Mouse (Mus musculus) adrenal gland (tissue): ENCODE results near the gene Card14.
"Not testable (repeated sequence)": the region's sequence is repeated elsewhere in the genome, so short reads cannot be mapped to it uniquely, and the experiment has no call there.

Experiments
- intact Hi-C: fragments of 180-260 bp; cut with DNase I; formaldehyde crosslinking; loops from one replicate; pipeline ENCODE4 v1.15.1; 2025

Gene Card14

GRCm38 (mm10) chr11:119354798-119355442, 47.4 kb downstream of the Card14 start:
- intact Hi-C loops = loop anchor here (5.0 kb wide), 1 partner anchor 37 kb away; the partner anchor contains the start of gene Rnf213

GRCm38 (mm10) chr11:119355443-119356385, 48.1 kb downstream of the Card14 start, which contains the start of the genes Sgsh and Slc26a11:
Gene Sgsh (minus strand): TSS chr11:119355536.
Gene Slc26a11 (plus strand): TSS chr11:119355557.
- intact Hi-C loops = loop anchor here (5.0 kb wide), 1 partner anchor 37 kb away; the partner anchor contains the start of gene Rnf213

- intact Hi-C loops = loop anchor here (5.0 kb wide), 1 partner anchor 33 kb away; the partner anchor contains the start of gene Rnf213
Observed at GRCm38 (mm10) chr11:119359089-119359488, 51.5 kb downstream of the Card14 start.

- intact Hi-C loops = loop anchor here (2.0 to 5.0 kb wide), 3 partner anchors 24 to 56 kb away; partner anchors contain the start of gene Card14
Observed at GRCm38 (mm10) chr11:119362769-119363533, 55.4 kb downstream of the Card14 start.

- intact Hi-C loops = loop anchor here (2.0 to 5.0 kb wide), 3 partner anchors 25 to 56 kb away; partner anchors contain the start of gene Card14
Observed at GRCm38 (mm10) chr11:119363534-119364145, 56.1 kb downstream of the Card14 start.

- intact Hi-C loops = no loop called here
Observed at GRCm38 (mm10) chr11:119375425-119375824, 67.9 kb downstream of the Card14 start.

GRCm38 (mm10) chr11:119377326-119377725, 69.8 kb downstream of the Card14 start:
- intact Hi-C loops = no loop called here

- intact Hi-C loops = no loop called here
Observed at GRCm38 (mm10) chr11:119378551-119378950, 71.0 kb downstream of the Card14 start.

GRCm38 (mm10) chr11:119381631-119382337, 74.2 kb downstream of the Card14 start:
- intact Hi-C loops = no loop called here

- intact Hi-C loops = no loop called here
Observed at GRCm38 (mm10) chr11:119382338-119382850, 74.8 kb downstream of the Card14 start.

- intact Hi-C loops = no loop called here
Observed at GRCm38 (mm10) chr11:119384904-119385303, 77.3 kb downstream of the Card14 start.

- intact Hi-C loops = no loop called here
Observed at GRCm38 (mm10) chr11:119386306-119386705, 78.7 kb downstream of the Card14 start.

- intact Hi-C loops = not testable (repeated sequence)
Observed at GRCm38 (mm10) chr11:119387273-119387672, 79.7 kb downstream of the Card14 start.

- intact Hi-C loops = loop anchor here (5.0 kb wide), 1 partner anchor 33 kb away; the partner anchor contains the start of genes Sgsh and Slc26a11
Observed at GRCm38 (mm10) chr11:119389851-119390270, 82.3 kb downstream of the Card14 start.

GRCm38 (mm10) chr11:119390271-119391231, 83.0 kb downstream of the Card14 start:
- intact Hi-C loops = loop anchor here (5.0 kb wide), 1 partner anchor 33 kb away; the partner anchor contains the start of genes Sgsh and Slc26a11

- intact Hi-C loops = loop anchor here (5.0 kb wide), 1 partner anchor 34 kb away; the partner anchor contains the start of genes Sgsh and Slc26a11
Observed at GRCm38 (mm10) chr11:119391386-119392000, 83.9 kb downstream of the Card14 start.

GRCm38 (mm10) chr11:119392001-119392614, 84.5 kb downstream of the Card14 start:
- intact Hi-C loops = loop anchor here (5.0 kb wide), 1 partner anchor 35 kb away; the partner anchor contains the start of genes Sgsh and Slc26a11
